Comparison of ENCODE assay signal across 8 mouse cellular contexts in the genomic region with DNA sequence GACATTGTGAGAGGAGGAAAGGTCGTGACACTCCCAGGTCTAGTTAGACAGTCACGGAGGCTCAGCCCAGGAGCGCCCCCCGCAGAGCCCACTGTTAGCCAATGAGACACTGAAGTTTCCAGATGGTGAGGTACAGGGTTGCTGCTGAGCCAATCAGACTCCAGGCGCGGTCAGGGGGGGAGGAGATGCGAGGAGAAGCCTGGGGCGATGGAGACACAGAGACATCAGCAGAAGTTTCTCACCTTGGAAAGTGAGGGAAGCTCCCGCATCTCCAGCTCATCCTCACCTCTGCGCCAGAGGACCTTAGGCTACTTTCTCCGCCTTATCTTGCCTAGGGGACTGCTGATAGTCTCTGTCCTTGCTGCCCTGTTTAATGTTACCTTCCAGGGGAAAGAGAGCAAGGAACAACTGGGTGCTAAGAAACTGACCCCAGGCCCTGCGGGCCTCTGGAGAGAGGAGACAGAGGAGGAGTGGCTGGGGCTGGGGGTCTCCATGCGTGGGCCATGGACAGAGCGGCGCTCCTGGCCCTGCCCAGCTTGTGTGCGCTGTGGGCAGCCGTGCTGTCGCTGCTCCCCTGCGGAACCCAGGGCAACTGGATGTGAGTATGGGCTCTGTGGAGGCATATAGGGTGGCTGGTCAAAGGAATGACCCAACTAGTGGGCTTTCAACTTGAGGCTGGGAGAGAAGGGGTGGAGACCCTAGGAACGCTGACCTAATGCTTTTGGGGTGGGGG. TPM values are rescaled to one million over a fixed set of nuclear protein-coding genes. Genes with fewer than 3 reads are reported as not detected.
DNase-seq lines count a peak whose midpoint lies in the region; ATAC-seq lines count a peak whose summit lies in the region.

Wnt16 (plus strand) TSS at position 224 of the 733 bp plus-strand sequence.

- intact Hi-C loops in heart, postnatal 36 days (cut with DNase I), result no loop called here

- H3K27ac ChIP-seq in heart, embryonic 12.5 days (ENCODE audit: poor library complexity, severe bottlenecking), result no peak within 1 kb of the TSS
- H3K27ac ChIP-seq in forebrain, embryonic 14.5 days (ENCODE audit: low read depth, low read length), result no peak within 1 kb of the TSS
- no peak within 1 kb of the TSS for H3K27ac ChIP-seq in midbrain, embryonic 12.5 days (replicated peaks)

- DNase-seq in heart, postnatal 36 days, result no peak
- DNase-seq in ZHBTc4 (ENCODE audit: low read depth, low spot score), result peak; percentile 88
- DNase-seq in forebrain, embryonic 14.5 days (ENCODE audit: low spot score), result peak; percentile 20
- DNase-seq in kidney, postnatal 10 days, result peak; percentile 18
- DNase-seq in natural killer cell, adult 2 months (ENCODE audit: low spot score in 2 of 2), result no peak
- no peak for DNase-seq in gastrocnemius, adult 18-20 months (ENCODE audit: low spot score)

- H3K27me3 ChIP-seq in heart, embryonic 12.5 days (replicated peaks), result peaks cover 40% of the 10 kb centered on the region
- peaks cover 36% of the 10 kb centered on the region for H3K27me3 ChIP-seq in forebrain, embryonic 14.5 days (replicated peaks; ENCODE audit: control insufficient read depth, insufficient read depth, low read length)
- peaks cover 44% of the 10 kb centered on the region for H3K27me3 ChIP-seq in midbrain, embryonic 12.5 days

- peak within 1 kb of the TSS; percentile 56 for H3K4me3 ChIP-seq in heart, embryonic 12.5 days
- peak within 1 kb of the TSS; percentile 42 for H3K4me3 ChIP-seq in forebrain, embryonic 14.5 days (ENCODE audit: low read depth, low read length)
- peak within 1 kb of the TSS; percentile 46 for H3K4me3 ChIP-seq in midbrain, embryonic 12.5 days

- H3K9ac ChIP-seq in heart, embryonic 12.5 days, result peak within 1 kb of the TSS; percentile 61
- H3K9ac ChIP-seq in forebrain, embryonic 14.5 days (ENCODE audit: low read length), result peak within 1 kb of the TSS; percentile 41
- peak within 1 kb of the TSS; percentile 43 for H3K9ac ChIP-seq in midbrain, embryonic 12.5 days (replicated peaks)

- 2% methylated on average over 20 of the region's 20 CpGs for WGBS in heart, embryonic 12.5 days
- under 1% methylated on average over 20 of the region's 20 CpGs for WGBS in forebrain, embryonic 14.5 days
- WGBS in midbrain, embryonic 12.5 days, result 1% methylated on average over 20 of the region's 20 CpGs

- H3K4me2 ChIP-seq in heart, embryonic 12.5 days, result peak within 1 kb of the TSS; percentile 97
- H3K4me2 ChIP-seq in forebrain, embryonic 14.5 days (ENCODE audit: low read length), result peak within 1 kb of the TSS; percentile 83
- peak within 1 kb of the TSS; percentile 92 for H3K4me2 ChIP-seq in midbrain, embryonic 12.5 days (replicated peaks)

- no peaks in the 10 kb centered on the region for H3K36me3 ChIP-seq in heart, embryonic 12.5 days
- H3K36me3 ChIP-seq in forebrain, embryonic 14.5 days (ENCODE audit: control insufficient read depth, insufficient read depth, low read length), result no peaks in the 10 kb centered on the region
- H3K36me3 ChIP-seq in midbrain, embryonic 12.5 days, result no peaks in the 10 kb centered on the region

- no peaks in the 10 kb centered on the region for H3K9me3 ChIP-seq in heart, embryonic 12.5 days (replicated peaks)
- no peaks in the 10 kb centered on the region for H3K9me3 ChIP-seq in forebrain, embryonic 14.5 days (replicated peaks; ENCODE audit: control insufficient read depth, low read length)
- H3K9me3 ChIP-seq in midbrain, embryonic 12.5 days, result no peaks in the 10 kb centered on the region

- peaks cover 21% of the 10 kb centered on the region for H3K4me1 ChIP-seq in heart, embryonic 12.5 days (replicated peaks)
- H3K4me1 ChIP-seq in forebrain, embryonic 14.5 days (ENCODE audit: control insufficient read depth, insufficient read depth, low read length), result peaks cover 18% of the 10 kb centered on the region
- H3K4me1 ChIP-seq in midbrain, embryonic 12.5 days, result peaks cover 22% of the 10 kb centered on the region

- peak; percentile 64 for ATAC-seq in heart, embryonic 12.5 days (ENCODE audit: insufficient number of reproducible peaks, low FRiP score)
- ATAC-seq in forebrain, embryonic 14.5 days, result peak; percentile 60
- peak; percentile 77 for ATAC-seq in midbrain, embryonic 12.5 days (ENCODE audit: low FRiP score, low read depth)

RNA-seq across cellular contexts. Expression of gene Wnt16, which starts in this region (rescaled TPM):
- 2.0 and 2.6 TPM in 2 replicates for polyA plus RNA-seq in heart, embryonic 12.5 days (2016; fragmentation: Nextera tagmentation; extraction: Ambion mirVana)
- under 1 TPM; 0.46 to 0.64 TPM for total RNA-seq in heart, postnatal 36 days (2021)
- polyA plus RNA-seq in forebrain, embryonic 14.5 days (2014; fragmentation: Nextera tagmentation; extraction: Ambion mirVana), result 0.19 TPM in 1 of 2 replicates, not detected in the other
- 0.13 and 0.41 TPM in 2 replicates for polyA plus RNA-seq in midbrain, embryonic 12.5 days (2016; fragmentation: Nextera tagmentation; extraction: Ambion mirVana)
- total RNA-seq in gastrocnemius, adult 18-20 months (2021), result 1 to 10 TPM in 1 of 2 experiments, under 1 TPM in 1; 0.64 to 4.7 TPM

Comparison
In these comparisons a context has a peak if more than half of its experiments do, and no peak if none do; other contexts are left out.
1. Peak in DNase-seq, ATAC-seq, H3K4me3 ChIP-seq, H3K9ac ChIP-seq and H3K4me2 ChIP-seq in forebrain, embryonic 14.5 days; RNA of the gene not detected or under 1 TPM.
2. Peak in ATAC-seq, H3K4me3 ChIP-seq, H3K9ac ChIP-seq and H3K4me2 ChIP-seq in midbrain, embryonic 12.5 days; RNA of the gene not detected or under 1 TPM.
3. DNase-seq: peak in ZHBTc4 (single experiment) and kidney, postnatal 10 days (single experiment); none in heart, postnatal 36 days (0 of 2), natural killer cell, adult 2 months (0 of 2) and gastrocnemius, adult 18-20 months (single experiment).
4. Peak in every context shown above with its lines, with median percentiles within 50 percentile points of each other: ATAC-seq, H3K4me2 ChIP-seq, H3K4me3 ChIP-seq and H3K9ac ChIP-seq.